13 mouse cellular contexts compared by ENCODE assay signal in genomic region chr5:151020831-151021230, GRCm38 (mm10).
A peak's percentile ranks its signal among the peaks of the same experiment; 100 is the strongest.
DNase-seq lines count a peak whose midpoint lies in the region; ATAC-seq lines count a peak whose summit lies in the region.
"Had no signal": no experiment of that assay in that cellular context is flagged by ENCODE, and none has a peak within 500 bp of the region (broad histone marks: within the 10 kb centered on the region; RNA-seq: fewer than 3 reads in every experiment).

No protein-coding gene starts in this region.

- ATAC-seq in forebrain, embryonic 15.5 days (replicated peaks): no peak
- ATAC-seq in kidney, embryonic 15.5 days (replicated peaks; ENCODE audit: low FRiP score): no peak
- ATAC-seq in heart, embryonic 12.5 days (ENCODE audit: insufficient number of reproducible peaks, low FRiP score): 0 out of 2 replicates have a peak, but pooled peaks have one; percentile 36
- ATAC-seq in lung, embryonic 15.5 days (ENCODE audit: borderline replicate concordance, extremely low read depth, low FRiP score, low TSS enrichment): no peak
- no peak for ATAC-seq in intestine, embryonic 16.5 days
- ATAC-seq: midbrain, embryonic 13.5 days had no signal

- no peaks in the 10 kb centered on the region for H3K9me3 ChIP-seq in forebrain, embryonic 10.5 days
- no peaks in the 10 kb centered on the region for H3K9me3 ChIP-seq in forebrain, embryonic 15.5 days
- no peaks in the 10 kb centered on the region for H3K9me3 ChIP-seq in kidney, embryonic 15.5 days (replicated peaks)
- no peaks in the 10 kb centered on the region for H3K9me3 ChIP-seq in heart, embryonic 12.5 days (replicated peaks)
- H3K9me3 ChIP-seq in lung, embryonic 15.5 days: no peaks in the 10 kb centered on the region
- no peaks in the 10 kb centered on the region for H3K9me3 ChIP-seq in intestine, embryonic 16.5 days (ENCODE audit: control insufficient read depth, low read length)
- H3K9me3 ChIP-seq: midbrain, embryonic 13.5 days had no signal

- DNase-seq in forebrain, embryonic 10.5 days (ENCODE audit: extremely low spot score, low spot score): no peak
- no peak for DNase-seq in kidney, adult 11 months
- DNase-seq in thymus, postnatal 4 days: no peak
- DNase-seq: adrenal gland, postnatal 36 days; cerebellum, adult 2 months; kidney, adult 18-20 months; right cerebral cortex, postnatal 14 days had no signal

- H3K27ac ChIP-seq in forebrain, embryonic 10.5 days: peak overlapping the region; percentile 62; the same call in 1 of the 2 replicates
- H3K27ac ChIP-seq in forebrain, embryonic 15.5 days (replicated peaks): no peak overlapping the region
- no peak overlapping the region for H3K27ac ChIP-seq in kidney, embryonic 15.5 days
- H3K27ac ChIP-seq in heart, embryonic 12.5 days (ENCODE audit: poor library complexity, severe bottlenecking): no peak overlapping the region
- H3K27ac ChIP-seq in lung, embryonic 15.5 days: 0 out of 2 replicates have a peak overlapping the region, but pooled peaks have one; percentile 6
- H3K27ac ChIP-seq in intestine, embryonic 16.5 days (ENCODE audit: low read length): no peak overlapping the region
- H3K27ac ChIP-seq: midbrain, embryonic 13.5 days had no signal

- H3K4me1 ChIP-seq in forebrain, embryonic 10.5 days: peaks cover 24% of the 10 kb centered on the region
- H3K4me1 ChIP-seq in forebrain, embryonic 15.5 days: peaks cover 22% of the 10 kb centered on the region
- peaks cover 11% of the 10 kb centered on the region for H3K4me1 ChIP-seq in kidney, embryonic 15.5 days
- peaks cover 18% of the 10 kb centered on the region; the same call in 1 of the 2 replicates for H3K4me1 ChIP-seq in heart, embryonic 12.5 days (replicated peaks)
- peaks cover 21% of the 10 kb centered on the region; the same call in 1 of the 2 replicates for H3K4me1 ChIP-seq in lung, embryonic 15.5 days
- H3K4me1 ChIP-seq in intestine, embryonic 16.5 days (ENCODE audit: control insufficient read depth, insufficient read depth, low read length): peaks cover 10% of the 10 kb centered on the region

- H3K9ac ChIP-seq in forebrain, embryonic 15.5 days (replicated peaks): no peak overlapping the region
- no peak overlapping the region for H3K9ac ChIP-seq in kidney, embryonic 15.5 days
- H3K9ac ChIP-seq in heart, embryonic 12.5 days: no peak overlapping the region
- H3K9ac ChIP-seq in lung, embryonic 15.5 days: no peak overlapping the region
- H3K9ac ChIP-seq in intestine, embryonic 16.5 days (ENCODE audit: low read depth, low read length): no peak overlapping the region
- H3K9ac ChIP-seq: midbrain, embryonic 13.5 days had no signal

- H3K27me3 ChIP-seq in forebrain, embryonic 10.5 days (ENCODE audit: poor library complexity, severe bottlenecking): no peaks in the 10 kb centered on the region
- H3K27me3 ChIP-seq in forebrain, embryonic 15.5 days: no peaks in the 10 kb centered on the region
- H3K27me3 ChIP-seq in kidney, embryonic 15.5 days: no peaks in the 10 kb centered on the region
- H3K27me3 ChIP-seq in heart, embryonic 12.5 days (replicated peaks): no peaks in the 10 kb centered on the region
- no peaks in the 10 kb centered on the region for H3K27me3 ChIP-seq in lung, embryonic 15.5 days
- no peaks in the 10 kb centered on the region for H3K27me3 ChIP-seq in intestine, embryonic 16.5 days (replicated peaks; ENCODE audit: control insufficient read depth, insufficient read depth, low read length)
- H3K27me3 ChIP-seq: midbrain, embryonic 13.5 days had no signal

- H3K4me3 ChIP-seq in forebrain, embryonic 10.5 days: no peak overlapping the region
- no peak overlapping the region for H3K4me3 ChIP-seq in forebrain, embryonic 15.5 days
- H3K4me3 ChIP-seq in kidney, embryonic 15.5 days (replicated peaks): no peak overlapping the region
- no peak overlapping the region for H3K4me3 ChIP-seq in heart, embryonic 12.5 days
- H3K4me3 ChIP-seq in lung, embryonic 15.5 days: no peak overlapping the region
- H3K4me3 ChIP-seq in intestine, embryonic 16.5 days (ENCODE audit: low read length): no peak overlapping the region
- H3K4me3 ChIP-seq: midbrain, embryonic 13.5 days had no signal

- WGBS in forebrain, embryonic 10.5 days: 84% methylated on average over 14 of the region's 14 CpGs
- 85% methylated on average over 14 of the region's 14 CpGs for WGBS in forebrain, embryonic 15.5 days
- 80% methylated on average over 14 of the region's 14 CpGs for WGBS in kidney, embryonic 15.5 days
- 65% methylated on average over 14 of the region's 14 CpGs for WGBS in heart, embryonic 12.5 days
- WGBS in lung, embryonic 15.5 days: 70% methylated on average over 14 of the region's 14 CpGs
- 76% methylated on average over 14 of the region's 14 CpGs for WGBS in intestine, embryonic 16.5 days

- H3K4me2 ChIP-seq in forebrain, embryonic 15.5 days (replicated peaks): no peak overlapping the region
- H3K4me2 ChIP-seq in kidney, embryonic 15.5 days: 0 out of 2 replicates have a peak overlapping the region, but pooled peaks have one; percentile 22
- H3K4me2 ChIP-seq in heart, embryonic 12.5 days: no peak overlapping the region
- H3K4me2 ChIP-seq in lung, embryonic 15.5 days: peak overlapping the region; percentile 13; the same call in 1 of the 2 replicates
- no peak overlapping the region for H3K4me2 ChIP-seq in intestine, embryonic 16.5 days (ENCODE audit: low read depth, low read length)
- H3K4me2 ChIP-seq: midbrain, embryonic 13.5 days had no signal

- H3K36me3 ChIP-seq in forebrain, embryonic 10.5 days (replicated peaks): no peaks in the 10 kb centered on the region
- no peaks in the 10 kb centered on the region for H3K36me3 ChIP-seq in forebrain, embryonic 15.5 days
- no peaks in the 10 kb centered on the region for H3K36me3 ChIP-seq in kidney, embryonic 15.5 days
- H3K36me3 ChIP-seq in heart, embryonic 12.5 days: no peaks in the 10 kb centered on the region
- no peaks in the 10 kb centered on the region for H3K36me3 ChIP-seq in lung, embryonic 15.5 days
- no peaks in the 10 kb centered on the region for H3K36me3 ChIP-seq in intestine, embryonic 16.5 days (ENCODE audit: control insufficient read depth, insufficient read depth, low read length)
- H3K36me3 ChIP-seq: midbrain, embryonic 13.5 days had no signal

Comparison
In these comparisons a context has a peak if more than half of its experiments do, and no peak if none do; other contexts are left out.
1. H3K27ac ChIP-seq: peak in forebrain, embryonic 10.5 days (single experiment) and lung, embryonic 15.5 days (single experiment); none in forebrain, embryonic 15.5 days (single experiment), kidney, embryonic 15.5 days (single experiment), heart, embryonic 12.5 days (single experiment) and intestine, embryonic 16.5 days (single experiment).
2. H3K4me2 ChIP-seq: peak in kidney, embryonic 15.5 days (single experiment) and lung, embryonic 15.5 days (single experiment); none in forebrain, embryonic 15.5 days (single experiment), heart, embryonic 12.5 days (single experiment) and intestine, embryonic 16.5 days (single experiment).